Mouse (Mus musculus): Measurements from ENCODE around the gene Tjap1. TPM values are rescaled to one million over a fixed set of nuclear protein-coding genes. Genes with fewer than 3 reads are reported as not detected.

Tjap1 gene
- polyA plus RNA-seq, 2 experiments: 7.7 to 11.0 TPM

GRCm38 (mm10) chr17:46272058-46272457 is 10.8 kb downstream of the Tjap1 start:
- no peak overlapping the region for H3K27ac ChIP-seq
- no peak for DNase-seq (ENCODE audit: low read depth in 3 of 3, low spot score in 3 of 3)
- no peak for TF ChIP-seq CTCF (IDR thresholded peaks at IDR 0.05; ENCODE audit: low read depth)
- TF ChIP-seq EP300 (IDR thresholded peaks at IDR 0.05; ENCODE audit: low read depth): no peak
- no peak overlapping the region for H3K4me3 ChIP-seq (ENCODE audit: insufficient read depth in 1 of 2, low read depth in 2 of 2, low read length in 2 of 2)
- no peaks in the 10 kb centered on the region for H3K9me3 ChIP-seq (ENCODE audit: control insufficient read depth, low read length)
- H3K4me2 ChIP-seq (ENCODE audit: low read depth): no peak overlapping the region
- no peaks in the 10 kb centered on the region for H3K27me3 ChIP-seq (ENCODE audit: control insufficient read depth, insufficient read depth, low read length)
- 81% methylated on average over 2 of the region's 2 CpGs for WGBS (ENCODE audit: insufficient replicate concordance)
- H3K36me3 ChIP-seq (replicated peaks; ENCODE audit: control insufficient read depth, insufficient read depth, low read depth): no peaks in the 10 kb centered on the region; the same call in 1 of the 2 replicates
- no peaks in the 10 kb centered on the region for H3K4me1 ChIP-seq (replicated peaks; ENCODE audit: control insufficient read depth in 2 of 2, insufficient read depth in 2 of 2, low read length in 1 of 2)
- ATAC-seq (ENCODE audit: insufficient read depth): no peak
- H3K9ac ChIP-seq (replicated peaks): no peak overlapping the region

GRCm38 (mm10) chr17:46269771-46270534 is 12.9 kb downstream of the Tjap1 start:
- Histone ChIP-seq H3K4me1 (replicated peaks; ENCODE audit: control insufficient read depth in 2 of 2, insufficient read depth in 2 of 2, low read length in 1 of 2) (no peaks in the 10 kb centered on the region), H3K27me3 (ENCODE audit: control insufficient read depth, insufficient read depth, low read length) (no peaks in the 10 kb centered on the region), H3K9me3 (ENCODE audit: control insufficient read depth, low read length) (no peaks in the 10 kb centered on the region), H3K4me2 (ENCODE audit: low read depth) (no peak overlapping the region), H3K36me3 (replicated peaks; ENCODE audit: control insufficient read depth, insufficient read depth, low read depth) (no peaks in the 10 kb centered on the region; the same call in 1 of the 2 replicates), H3K9ac (replicated peaks) (no peak overlapping the region), H3K27ac (no peak overlapping the region), H3K4me3 (ENCODE audit: insufficient read depth in 1 of 2, low read depth in 2 of 2, low read length in 2 of 2) (no peak overlapping the region)
- ATAC-seq (ENCODE audit: insufficient read depth): no peak
- TF ChIP-seq CTCF (IDR thresholded peaks at IDR 0.05; ENCODE audit: low read depth) (no peak), EP300 (IDR thresholded peaks at IDR 0.05; ENCODE audit: low read depth) (no peak)
- DNase-seq (ENCODE audit: low read depth in 3 of 3, low spot score in 3 of 3): no peak
- WGBS (ENCODE audit: insufficient replicate concordance): 74% methylated on average over 19 of the region's 19 CpGs

DNA sequence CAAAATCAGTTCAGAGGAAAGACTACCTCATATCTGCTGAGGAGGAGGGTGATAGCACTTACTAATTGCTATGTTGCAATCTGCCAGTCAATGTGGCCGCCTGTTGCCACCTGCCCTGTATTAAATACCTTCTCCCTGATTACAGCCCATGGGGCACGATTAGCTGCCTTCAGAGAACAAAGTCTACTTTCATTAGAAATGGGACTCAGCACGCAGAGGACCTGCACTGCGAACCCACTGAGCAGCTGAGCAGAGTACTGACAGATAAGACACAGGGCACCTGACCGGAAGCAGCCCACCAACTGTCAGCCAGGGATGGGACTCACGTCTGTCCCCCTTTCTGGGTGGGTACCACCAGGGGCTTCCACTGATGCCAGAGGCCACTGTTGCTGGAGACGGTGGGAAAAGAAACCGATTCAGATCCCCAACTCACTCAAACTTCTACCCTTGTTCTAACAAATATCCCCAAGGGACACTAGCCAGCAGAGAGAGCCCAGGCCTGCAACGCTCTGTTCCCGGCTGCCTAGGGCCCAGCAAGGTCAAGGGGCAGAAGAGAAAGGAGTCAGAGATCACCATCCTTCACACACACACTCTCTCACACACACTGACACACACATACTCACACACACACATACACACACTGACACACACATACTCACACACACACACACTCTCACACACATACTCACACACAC is 14.7 kb downstream of the Tjap1 start:
- H3K9ac ChIP-seq (replicated peaks): no peak overlapping the region
- no peak overlapping the region for H3K27ac ChIP-seq
- no peak overlapping the region for H3K4me2 ChIP-seq (ENCODE audit: low read depth)
- H3K36me3 ChIP-seq (replicated peaks; ENCODE audit: control insufficient read depth, insufficient read depth, low read depth): peaks cover 8% of the 10 kb centered on the region
- H3K27me3 ChIP-seq (ENCODE audit: control insufficient read depth, insufficient read depth, low read length): no peaks in the 10 kb centered on the region
- no peaks in the 10 kb centered on the region for H3K9me3 ChIP-seq (ENCODE audit: control insufficient read depth, low read length)
- ATAC-seq (ENCODE audit: insufficient read depth) (no peak), DNase-seq (ENCODE audit: low read depth in 3 of 3, low spot score in 3 of 3) (no peak)
- TF ChIP-seq EP300 (IDR thresholded peaks at IDR 0.05; ENCODE audit: low read depth) (no peak), CTCF (IDR thresholded peaks at IDR 0.05; ENCODE audit: low read depth) (no peak)
- no peak overlapping the region for H3K4me3 ChIP-seq (ENCODE audit: insufficient read depth in 1 of 2, low read depth in 2 of 2, low read length in 2 of 2)
- WGBS (ENCODE audit: insufficient replicate concordance): 79% methylated on average over 10 of the region's 10 CpGs
- no peaks in the 10 kb centered on the region for H3K4me1 ChIP-seq (replicated peaks; ENCODE audit: control insufficient read depth in 2 of 2, insufficient read depth in 2 of 2, low read length in 1 of 2)

DNA sequence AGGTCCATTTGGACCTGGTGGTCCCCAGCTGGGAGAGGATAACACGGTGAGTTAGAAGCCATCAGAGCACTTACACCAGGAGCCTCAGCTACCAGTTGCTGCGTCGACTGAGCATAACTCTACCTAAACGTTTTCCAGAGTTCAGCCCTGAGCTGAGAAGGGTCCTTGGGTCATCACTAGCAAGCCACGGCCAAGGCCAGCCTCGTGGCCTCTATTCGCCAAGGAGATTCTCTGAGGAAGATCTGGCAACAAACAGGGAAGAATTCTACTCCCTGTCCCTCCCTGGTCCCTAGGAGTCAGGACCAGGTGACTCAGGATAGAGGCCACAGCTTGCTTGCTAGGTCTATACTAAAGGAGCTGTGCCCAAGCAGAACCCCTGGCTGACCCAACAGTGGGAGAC is 15.3 kb downstream of the Tjap1 start:
- no peak overlapping the region for H3K27ac ChIP-seq
- WGBS (ENCODE audit: insufficient replicate concordance): 87% methylated on average over 7 of the region's 7 CpGs
- no peaks in the 10 kb centered on the region for H3K4me1 ChIP-seq (replicated peaks; ENCODE audit: control insufficient read depth in 2 of 2, insufficient read depth in 2 of 2, low read length in 1 of 2)
- no peak for DNase-seq (ENCODE audit: low read depth in 3 of 3, low spot score in 3 of 3)
- H3K36me3 ChIP-seq (replicated peaks; ENCODE audit: control insufficient read depth, insufficient read depth, low read depth): peaks cover 8% of the 10 kb centered on the region
- no peaks in the 10 kb centered on the region for H3K27me3 ChIP-seq (ENCODE audit: control insufficient read depth, insufficient read depth, low read length)
- no peak for TF ChIP-seq CTCF (IDR thresholded peaks at IDR 0.05; ENCODE audit: low read depth)
- no peak for TF ChIP-seq EP300 (IDR thresholded peaks at IDR 0.05; ENCODE audit: low read depth)
- no peak overlapping the region for H3K4me3 ChIP-seq (ENCODE audit: insufficient read depth in 1 of 2, low read depth in 2 of 2, low read length in 2 of 2)
- H3K9ac ChIP-seq (replicated peaks): no peak overlapping the region
- no peaks in the 10 kb centered on the region for H3K9me3 ChIP-seq (ENCODE audit: control insufficient read depth, low read length)
- no peak for ATAC-seq (ENCODE audit: insufficient read depth)
- no peak overlapping the region for H3K4me2 ChIP-seq (ENCODE audit: low read depth)

DNA sequence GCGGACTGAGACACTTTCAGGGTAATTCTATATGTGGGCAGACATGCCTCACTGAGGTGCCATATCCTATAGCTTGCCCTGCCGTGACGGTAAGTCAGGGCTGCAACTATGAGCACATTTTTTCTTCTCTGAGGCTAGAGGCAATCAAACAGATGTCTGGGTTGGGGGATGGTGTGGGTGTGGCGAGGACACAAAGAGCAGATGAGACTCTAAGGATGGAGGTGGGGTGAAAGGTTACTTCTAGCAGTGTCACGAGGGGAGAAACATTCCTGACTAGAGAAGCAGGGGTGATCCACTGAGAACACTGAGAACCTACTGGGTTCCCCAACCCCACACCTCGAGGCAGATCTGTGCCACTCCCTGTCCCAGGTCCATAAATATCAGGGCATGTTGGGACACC is 15.8 kb downstream of the Tjap1 start:
- 71% methylated on average over 6 of the region's 6 CpGs for WGBS (ENCODE audit: insufficient replicate concordance)
- H3K9me3 ChIP-seq (ENCODE audit: control insufficient read depth, low read length): no peaks in the 10 kb centered on the region
- no peak overlapping the region for H3K27ac ChIP-seq
- no peak for DNase-seq (ENCODE audit: low read depth in 3 of 3, low spot score in 3 of 3)
- H3K36me3 ChIP-seq (replicated peaks; ENCODE audit: control insufficient read depth, insufficient read depth, low read depth): peaks cover 12% of the 10 kb centered on the region
- no peak overlapping the region for H3K4me2 ChIP-seq (ENCODE audit: low read depth)
- TF ChIP-seq CTCF (IDR thresholded peaks at IDR 0.05; ENCODE audit: low read depth): no peak
- no peak for TF ChIP-seq EP300 (IDR thresholded peaks at IDR 0.05; ENCODE audit: low read depth)
- H3K4me1 ChIP-seq (replicated peaks; ENCODE audit: control insufficient read depth in 2 of 2, insufficient read depth in 2 of 2, low read length in 1 of 2): no peaks in the 10 kb centered on the region
- no peak overlapping the region for H3K9ac ChIP-seq (replicated peaks)
- no peak for ATAC-seq (ENCODE audit: insufficient read depth)
- no peaks in the 10 kb centered on the region for H3K27me3 ChIP-seq (ENCODE audit: control insufficient read depth, insufficient read depth, low read length)
- no peak overlapping the region for H3K4me3 ChIP-seq (ENCODE audit: insufficient read depth in 1 of 2, low read depth in 2 of 2, low read length in 2 of 2)

Data from liver, embryonic 14.5 days (tissue).